29 mouse cellular contexts compared by ENCODE assay signal in genomic region chr16:84629868-84630267, GRCm38 (mm10).
"Had no signal": no experiment of that assay in that cellular context is flagged by ENCODE, and none has a peak within 500 bp of the region (broad histone marks: within the 10 kb centered on the region; RNA-seq: fewer than 3 reads in every experiment).

No protein-coding gene starts in this region.

- H3K4me2 ChIP-seq: embryonic facial prominence, embryonic 12.5 days; embryonic facial prominence, embryonic 13.5 days; embryonic facial prominence, embryonic 15.5 days; forebrain, embryonic 12.5 days; forebrain, embryonic 13.5 days; forebrain, embryonic 15.5 days had no signal

- H3K9me3 ChIP-seq: embryonic facial prominence, embryonic 10.5 days; embryonic facial prominence, embryonic 12.5 days; embryonic facial prominence, embryonic 13.5 days; embryonic facial prominence, embryonic 15.5 days; forebrain, embryonic 10.5 days; forebrain, embryonic 12.5 days; forebrain, embryonic 13.5 days; forebrain, embryonic 15.5 days had no signal

- H3K36me3 ChIP-seq: embryonic facial prominence, embryonic 10.5 days; embryonic facial prominence, embryonic 12.5 days; embryonic facial prominence, embryonic 13.5 days; embryonic facial prominence, embryonic 15.5 days; forebrain, embryonic 10.5 days; forebrain, embryonic 12.5 days; forebrain, embryonic 15.5 days had no signal

- H3K27me3 ChIP-seq: embryonic facial prominence, embryonic 12.5 days; embryonic facial prominence, embryonic 13.5 days; embryonic facial prominence, embryonic 15.5 days; forebrain, embryonic 12.5 days; forebrain, embryonic 13.5 days; forebrain, embryonic 15.5 days had no signal

- H3K4me3 ChIP-seq: embryonic facial prominence, embryonic 10.5 days; embryonic facial prominence, embryonic 12.5 days; embryonic facial prominence, embryonic 13.5 days; embryonic facial prominence, embryonic 15.5 days; erythroblast, embryonic 14.5 days; forebrain, embryonic 10.5 days; forebrain, embryonic 12.5 days; forebrain, embryonic 13.5 days; forebrain, embryonic 15.5 days; gastrocnemius, adult 2 months; heart, adult 2 months had no signal

- H3K27ac ChIP-seq: embryonic facial prominence, embryonic 10.5 days; embryonic facial prominence, embryonic 12.5 days; embryonic facial prominence, embryonic 13.5 days; embryonic facial prominence, embryonic 15.5 days; forebrain, embryonic 10.5 days; forebrain, embryonic 12.5 days; forebrain, embryonic 13.5 days; forebrain, embryonic 15.5 days; gastrocnemius, adult 2 months; heart, adult 2 months had no signal

- H3K9ac ChIP-seq: embryonic facial prominence, embryonic 12.5 days; embryonic facial prominence, embryonic 13.5 days; embryonic facial prominence, embryonic 15.5 days; forebrain, embryonic 12.5 days; forebrain, embryonic 13.5 days; forebrain, embryonic 15.5 days; forebrain, postnatal 0 days had no signal

- DNase-seq: cerebellum, adult 2 months; cerebellum, adult 8-10 months; cerebellum, adult 9-10 months; cerebellum, adult 9-11 months; cerebellum, postnatal 10 days; cerebellum, postnatal 14 days; cerebellum, postnatal 25 days; cerebellum, postnatal 36 days; embryo, embryonic 11 days; forebrain, postnatal 0 days; gastrocnemius, adult 2 months; gastrocnemius, postnatal 10 days; gastrocnemius, postnatal 14 days; gastrocnemius, postnatal 25 days; gastrocnemius, postnatal 36 days; heart, adult 11 months; heart, adult 18-20 months; heart, adult 2 months had no signal

- ATAC-seq: forebrain, embryonic 13.5 days; forebrain, embryonic 14.5 days; forebrain, embryonic 15.5 days; forebrain, embryonic 16.5 days; forebrain, postnatal 0 days had no signal

- H3K4me1 ChIP-seq: embryonic facial prominence, embryonic 10.5 days; embryonic facial prominence, embryonic 12.5 days; embryonic facial prominence, embryonic 13.5 days; embryonic facial prominence, embryonic 15.5 days; forebrain, embryonic 10.5 days; forebrain, embryonic 12.5 days; forebrain, embryonic 13.5 days; forebrain, embryonic 15.5 days had no signal
